Mouse (Mus musculus): ENCODE data around the gene Herc3. TPM values are rescaled to one million over a fixed set of nuclear protein-coding genes. Genes with fewer than 3 reads are reported as not detected.

Gene Herc3
- total RNA-seq, 4 experiments from 2014 or later, result 127 to 260 (median 211) TPM

GRCm38 (mm10) chr6:58968272-58968671, 137.0 kb downstream of the Herc3 start:
- no peak for DNase-seq (ENCODE audit: low spot score in 2 of 2)

Other genes starting within 250 kb of the Herc3 start
- gene Abcg2, start 246.9 kb upstream of the Herc3 start, total RNA-seq (2022), result 10 to 100 TPM; 18.3 to 27.8 (median 23.4) TPM
- gene Nap1l5, start 75.6 kb downstream of the Herc3 start, total RNA-seq (2022), result 100 to 1,000 TPM; 339 to 374 (median 355) TPM
- 10 to 100 TPM; 14.7 to 17.0 (median 15.9) TPM for gene Fam13a, start 193.1 kb downstream of the Herc3 start, total RNA-seq (2022)

Measured in left cerebral cortex, adult 8-10 months (tissue).